Mouse (Mus musculus) cerebellum, adult 2 months (tissue): ENCODE data around the gene Atg7.

ENCODE experiments used
- CTCF ChIP-seq: fragments of 200-500 bp; IDR thresholded peaks from 2 replicates; pipeline ENCODE4 v1.5.1; 2011; ENCODE audit warnings: low read depth, mild to moderate bottlenecking, control low read depth, low read length, moderate library complexity, borderline replicate concordance; ENCODE audit not compliant: insufficient read depth
- POLR2A ChIP-seq: fragments of 200-500 bp; IDR thresholded peaks from 2 replicates; pipeline ENCODE4 v1.6.1; 2011; ENCODE audit warnings: low read length, control low read depth, borderline replicate concordance; ENCODE audit not compliant: insufficient read depth

- TF ChIP-seq CTCF: no peak
- TF ChIP-seq POLR2A: no peak
These were observed 190.3 kb downstream of the Atg7 start for GRCm38 (mm10) chr6:114833058-114833685.
